Mouse (Mus musculus): ENCODE measurements around the gene Nup98. TPM values are rescaled to one million over a fixed set of nuclear protein-coding genes. Genes with fewer than 3 reads are reported as not detected.

The Nup98 gene
- polyA plus RNA-seq, 1 experiment from 2014 or later, result 13.3 TPM

DNA sequence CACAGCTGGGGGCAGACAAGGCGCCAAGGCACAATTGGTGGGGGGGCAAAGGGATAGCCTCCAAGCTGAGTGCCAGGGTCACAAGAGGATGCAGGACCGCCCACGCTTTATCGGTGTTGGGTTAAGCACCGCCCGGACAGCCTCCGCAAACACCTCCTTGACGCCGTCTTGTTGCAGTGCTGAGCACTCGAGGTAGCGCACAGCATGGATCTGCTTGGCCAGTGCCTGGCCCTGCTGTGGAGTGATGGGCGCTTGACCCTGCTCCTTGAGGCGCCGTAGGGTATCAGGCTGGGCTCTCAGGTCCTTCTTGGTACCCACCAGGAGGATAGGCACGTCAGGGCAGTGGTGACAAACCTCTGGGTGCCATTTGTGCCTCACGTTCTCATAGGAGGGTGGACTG is 29.6 kb upstream of the Nup98 start:
- 90% methylated on average over 16 of the region's 16 CpGs for WGBS
- TF ChIP-seq CTCF (IDR thresholded peaks at IDR 0.05; ENCODE audit: low read depth), result no peak
- H3K4me1 ChIP-seq (replicated peaks; ENCODE audit: control insufficient read depth, insufficient read depth, low read length), result peaks cover 10% of the 10 kb centered on the region
- H3K27ac ChIP-seq (ENCODE audit: low read depth, low read length), result no peak overlapping the region
- no peak for ATAC-seq
- no peak overlapping the region for H3K4me3 ChIP-seq (ENCODE audit: low read depth, low read length)
- H3K36me3 ChIP-seq (ENCODE audit: control insufficient read depth, insufficient read depth), result peaks cover 57% of the 10 kb centered on the region
- H3K4me2 ChIP-seq (replicated peaks; ENCODE audit: low read depth), result no peak overlapping the region
- H3K9ac ChIP-seq (ENCODE audit: low read depth, low read length), result no peak overlapping the region
- no peaks in the 10 kb centered on the region for H3K9me3 ChIP-seq (ENCODE audit: control insufficient read depth)
- no peaks in the 10 kb centered on the region for H3K27me3 ChIP-seq (replicated peaks; ENCODE audit: control insufficient read depth, insufficient read depth, low read length)

GRCm38 (mm10) chr7:102238686-102239286 is 28.8 kb upstream of the Nup98 start:
- H3K4me3 ChIP-seq (ENCODE audit: low read depth, low read length), result no peak overlapping the region
- H3K9me3 ChIP-seq (ENCODE audit: control insufficient read depth), result no peaks in the 10 kb centered on the region
- ATAC-seq, result no peak
- H3K4me1 ChIP-seq (replicated peaks; ENCODE audit: control insufficient read depth, insufficient read depth, low read length), result peaks cover 7% of the 10 kb centered on the region; the same call in 1 of the 2 replicates
- WGBS, result 82% methylated on average over 8 of the region's 8 CpGs
- H3K27me3 ChIP-seq (replicated peaks; ENCODE audit: control insufficient read depth, insufficient read depth, low read length), result no peaks in the 10 kb centered on the region
- peaks cover 53% of the 10 kb centered on the region for H3K36me3 ChIP-seq (ENCODE audit: control insufficient read depth, insufficient read depth)
- no peak overlapping the region for H3K4me2 ChIP-seq (replicated peaks; ENCODE audit: low read depth)
- no peak for TF ChIP-seq CTCF (IDR thresholded peaks at IDR 0.05; ENCODE audit: low read depth)
- no peak overlapping the region for H3K27ac ChIP-seq (ENCODE audit: low read depth, low read length)
- H3K9ac ChIP-seq (ENCODE audit: low read depth, low read length), result no peak overlapping the region

- no peak for TF ChIP-seq CTCF (IDR thresholded peaks at IDR 0.05; ENCODE audit: low read depth)
- H3K9me3 ChIP-seq (ENCODE audit: control insufficient read depth), result no peaks in the 10 kb centered on the region
- no peaks in the 10 kb centered on the region for H3K4me1 ChIP-seq (replicated peaks; ENCODE audit: control insufficient read depth, insufficient read depth, low read length)
- H3K27me3 ChIP-seq (replicated peaks; ENCODE audit: control insufficient read depth, insufficient read depth, low read length), result no peaks in the 10 kb centered on the region
- H3K9ac ChIP-seq (ENCODE audit: low read depth, low read length), result no peak overlapping the region
- no peak for ATAC-seq
- H3K4me2 ChIP-seq (replicated peaks; ENCODE audit: low read depth), result no peak overlapping the region
- no peak overlapping the region for H3K4me3 ChIP-seq (ENCODE audit: low read depth, low read length)
- 68% methylated on average over 4 of the region's 4 CpGs for WGBS
- H3K36me3 ChIP-seq (ENCODE audit: control insufficient read depth, insufficient read depth), result peaks cover 38% of the 10 kb centered on the region
- H3K27ac ChIP-seq (ENCODE audit: low read depth, low read length), result no peak overlapping the region
Observed at GRCm38 (mm10) chr7:102233059-102233458, 23.1 kb upstream of the Nup98 start.

DNA sequence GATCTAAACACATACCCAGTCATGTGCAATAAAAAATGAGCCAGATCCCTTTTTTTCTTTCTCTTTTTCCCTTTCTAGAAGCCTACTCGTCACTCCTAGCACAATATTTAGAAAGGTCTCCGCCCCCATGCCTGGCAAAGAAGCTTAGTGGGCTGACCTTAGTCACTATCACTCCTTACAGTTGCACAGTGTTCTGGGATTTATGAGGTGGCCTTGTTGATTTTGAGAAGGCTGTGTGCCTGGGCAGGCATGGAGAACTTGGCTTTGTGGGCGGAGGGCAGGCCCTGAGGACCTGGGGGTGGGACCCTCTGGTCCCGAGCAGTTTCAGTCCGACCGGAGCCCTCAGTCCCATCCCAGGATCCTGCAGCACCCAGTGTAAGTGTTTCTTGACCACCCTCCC is 19.8 kb upstream of the Nup98 start:
- Histone ChIP-seq H3K4me2 (replicated peaks; ENCODE audit: low read depth) (no peak overlapping the region), H3K9me3 (ENCODE audit: control insufficient read depth) (no peaks in the 10 kb centered on the region), H3K36me3 (ENCODE audit: control insufficient read depth, insufficient read depth) (peaks cover 24% of the 10 kb centered on the region; the same call in 1 of the 2 replicates), H3K4me1 (replicated peaks; ENCODE audit: control insufficient read depth, insufficient read depth, low read length) (no peaks in the 10 kb centered on the region), H3K9ac (ENCODE audit: low read depth, low read length) (no peak overlapping the region), H3K27me3 (replicated peaks; ENCODE audit: control insufficient read depth, insufficient read depth, low read length) (no peaks in the 10 kb centered on the region), H3K27ac (ENCODE audit: low read depth, low read length) (no peak overlapping the region), H3K4me3 (ENCODE audit: low read depth, low read length) (no peak overlapping the region)
- TF ChIP-seq CTCF (IDR thresholded peaks at IDR 0.05; ENCODE audit: low read depth), result no peak
- ATAC-seq, result no peak
- 92% methylated on average over 6 of the region's 6 CpGs for WGBS

- Histone ChIP-seq H3K4me3 (ENCODE audit: low read depth, low read length) (no peak overlapping the region), H3K9ac (ENCODE audit: low read depth, low read length) (no peak overlapping the region), H3K27me3 (replicated peaks; ENCODE audit: control insufficient read depth, insufficient read depth, low read length) (no peaks in the 10 kb centered on the region), H3K9me3 (ENCODE audit: control insufficient read depth) (no peaks in the 10 kb centered on the region), H3K36me3 (ENCODE audit: control insufficient read depth, insufficient read depth) (peaks cover 24% of the 10 kb centered on the region; the same call in 1 of the 2 replicates), H3K27ac (ENCODE audit: low read depth, low read length) (no peak overlapping the region), H3K4me2 (replicated peaks; ENCODE audit: low read depth) (no peak overlapping the region), H3K4me1 (replicated peaks; ENCODE audit: control insufficient read depth, insufficient read depth, low read length) (no peaks in the 10 kb centered on the region)
- no peak for ATAC-seq
- TF ChIP-seq CTCF (IDR thresholded peaks at IDR 0.05; ENCODE audit: low read depth), result no peak
- 64% methylated on average over 4 of the region's 4 CpGs for WGBS
Observed at GRCm38 (mm10) chr7:102228049-102228670, 18.2 kb upstream of the Nup98 start.

DNA sequence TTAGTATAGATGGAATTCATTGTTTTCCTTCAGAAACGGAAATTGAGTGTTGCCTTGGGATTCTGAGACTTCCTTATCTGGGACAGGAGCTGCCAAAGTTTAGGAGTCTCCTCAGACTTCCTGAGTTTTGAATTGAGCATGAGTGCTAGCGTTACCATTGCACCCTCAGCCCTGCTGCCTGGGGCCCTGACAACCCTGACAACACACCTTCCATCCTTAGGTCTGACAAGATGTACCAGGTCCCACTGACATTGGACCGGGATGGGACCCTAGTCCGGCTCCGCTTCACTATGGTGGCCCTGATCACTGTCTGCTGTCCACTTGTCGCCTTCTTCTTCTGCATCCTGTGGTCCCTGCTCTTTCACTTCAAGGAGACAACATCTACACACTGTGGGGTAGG is 16.1 kb upstream of the Nup98 start:
- no peak for TF ChIP-seq CTCF (IDR thresholded peaks at IDR 0.05; ENCODE audit: low read depth)
- Histone ChIP-seq H3K27me3 (replicated peaks; ENCODE audit: control insufficient read depth, insufficient read depth, low read length) (no peaks in the 10 kb centered on the region), H3K4me1 (replicated peaks; ENCODE audit: control insufficient read depth, insufficient read depth, low read length) (no peaks in the 10 kb centered on the region), H3K9ac (ENCODE audit: low read depth, low read length) (no peak overlapping the region), H3K9me3 (ENCODE audit: control insufficient read depth) (no peaks in the 10 kb centered on the region), H3K4me2 (replicated peaks; ENCODE audit: low read depth) (no peak overlapping the region), H3K4me3 (ENCODE audit: low read depth, low read length) (no peak overlapping the region), H3K27ac (ENCODE audit: low read depth, low read length) (no peak overlapping the region), H3K36me3 (ENCODE audit: control insufficient read depth, insufficient read depth) (peaks cover 20% of the 10 kb centered on the region; the same call in 1 of the 2 replicates)
- no peak for ATAC-seq
- WGBS, result 89% methylated on average over 6 of the region's 6 CpGs

All from intestine, postnatal 0 days (tissue).